Mouse (Mus musculus) neural tube, embryonic 14.5 days (tissue): ENCODE results near the gene Cluap1. TPM values are rescaled to one million over a fixed set of nuclear protein-coding genes. Genes with fewer than 3 reads are reported as not detected.

Experiments
- ATAC-seq: fragments of 200-750 bp; cut with Nextera tagmentation; 2 replicates; pipeline ENCODE4 v1.8.0; 2017; ENCODE audit warnings: low read depth, mild to moderate bottlenecking, moderate TSS enrichment, moderate library complexity
- H3K27ac ChIP-seq: fragments of 300-500 bp; sonication (generic); 2 replicates; pipeline ENCODE4 v1.5.1; 2014; ENCODE audit warnings: low read depth, mild to moderate bottlenecking, control low read depth, low read length, moderate library complexity, mixed read lengths
- H3K27me3 ChIP-seq: fragments of 300-500 bp; sonication (generic); 2 replicates; pipeline ENCODE4 v1.6.1; 2014; ENCODE audit warnings: low read length; ENCODE audit not compliant: control insufficient read depth, insufficient read depth
- H3K36me3 ChIP-seq: fragments of 300-500 bp; sonication (generic); 2 replicates; pipeline ENCODE4 v1.6.1; 2014; ENCODE audit warnings: low read length, mixed read lengths; ENCODE audit not compliant: control insufficient read depth, insufficient read depth
- H3K4me1 ChIP-seq: fragments of 300-500 bp; sonication (generic); 2 replicates; pipeline ENCODE4 v1.6.1; 2014; ENCODE audit warnings: low read length; ENCODE audit not compliant: control insufficient read depth, insufficient read depth
- H3K4me2 ChIP-seq: fragments of 300-500 bp; sonication (generic); 2 replicates; pipeline ENCODE4 v1.6.1; 2014; ENCODE audit warnings: mild to moderate bottlenecking, low read depth, low read length, control low read depth
- H3K4me3 ChIP-seq: fragments of 300-500 bp; sonication (generic); 2 replicates; pipeline ENCODE4 v1.5.1; 2014; ENCODE audit warnings: low read depth, low read length, control low read depth, mixed read lengths
- H3K9ac ChIP-seq: fragments of 300-500 bp; sonication (generic); replicated peaks from 2 replicates; pipeline ENCODE4 v1.6.1; 2014; ENCODE audit warnings: low read depth, mild to moderate bottlenecking, control low read depth, low read length, mixed read lengths
- H3K9me3 ChIP-seq: fragments of 300-500 bp; sonication (generic); 2 replicates; pipeline ENCODE4 v1.6.1; 2016; ENCODE audit warnings: low read length; ENCODE audit not compliant: control insufficient read depth
- WGBS: fragments of 180-500 bp; shearing (Covaris S2); extraction: QIAGEN DNeasy Blood & Tissue Kit; methylation state at CpG from one replicate; pipeline ENCODE4 v1.1.7; 2014; 5-methylcytosine and 5-hydroxymethylcytosine counted together
- polyA plus RNA-seq: library from polyadenylated mRNA; unstranded; fragments of >200 nt; fragmentation: Nextera tagmentation; extraction: Ambion mirVana; gene quantifications from 2 replicates; pipeline ENCODE4 v1.2.1, GENCODE M21; 2014

Cluap1 gene
- 40.5 and 46.6 TPM in 2 replicates for polyA plus RNA-seq

- Histone ChIP-seq H3K27ac (peak within 1 kb of the TSS; percentile 61), H3K4me2 (peak within 1 kb of the TSS; percentile 79), H3K4me3 (peak within 1 kb of the TSS; percentile 57), H3K4me1 (peaks cover 6% of the 10 kb centered on the region; the same call in 1 of the 2 replicates), H3K9ac (peak within 1 kb of the TSS; percentile 70), H3K9me3 (no peaks in the 10 kb centered on the region), H3K27me3 (no peaks in the 10 kb centered on the region), H3K36me3 (peaks cover 25% of the 10 kb centered on the region; the same call in 1 of the 2 replicates)
- WGBS = under 1% methylated on average over 33 of the region's 33 CpGs
- peak; percentile 96 for ATAC-seq
Observed at GRCm38 (mm10) chr16:3908537-3909111, at the start of gene Cluap1, which contains the start of gene 1700037C18Rik. Gene Cluap1, plus strand, starts transcription at chr16:3908801. Gene 1700037C18Rik, minus strand, starts transcription at chr16:3908689.

GRCm38 (mm10) chr16:3859254-3859653, 49.3 kb upstream of the Cluap1 start:
- no peak overlapping the region for H3K4me3 ChIP-seq
- H3K4me1 ChIP-seq = no peaks in the 10 kb centered on the region
- ATAC-seq = no peak
- H3K27me3 ChIP-seq = no peaks in the 10 kb centered on the region
- no peak overlapping the region for H3K9ac ChIP-seq
- H3K36me3 ChIP-seq = peaks cover 6% of the 10 kb centered on the region
- H3K9me3 ChIP-seq = no peaks in the 10 kb centered on the region
- H3K27ac ChIP-seq = no peak overlapping the region
- H3K4me2 ChIP-seq = no peak overlapping the region
- 91% methylated on average over 4 of the region's 4 CpGs for WGBS

- peaks cover 13% of the 10 kb centered on the region; the same call in 1 of the 2 replicates for H3K4me1 ChIP-seq
- H3K4me3 ChIP-seq = peak overlapping the region; percentile 51
- no peaks in the 10 kb centered on the region for H3K9me3 ChIP-seq
- WGBS = 2% methylated on average over 16 of the region's 16 CpGs
- ATAC-seq = no peak; the same call in 1 of the 2 replicates
- no peaks in the 10 kb centered on the region for H3K27me3 ChIP-seq
- peaks cover 9% of the 10 kb centered on the region for H3K36me3 ChIP-seq
- H3K9ac ChIP-seq = peak overlapping the region; percentile 61
- peak overlapping the region; percentile 50; the same call in 1 of the 2 replicates for H3K27ac ChIP-seq
- peak overlapping the region; percentile 88 for H3K4me2 ChIP-seq
Observed at GRCm38 (mm10) chr16:3871815-3872214, 36.8 kb upstream of the Cluap1 start.

GRCm38 (mm10) chr16:3872216-3873047, 36.2 kb upstream of the Cluap1 start, which contains the start of gene Naa60:
Gene Naa60, plus strand, starts transcription at chr16:3872375.
- H3K4me2 ChIP-seq = peak within 1 kb of the TSS; percentile 88
- peak; percentile 98 for ATAC-seq
- no peaks in the 10 kb centered on the region for H3K27me3 ChIP-seq
- H3K9ac ChIP-seq = peak within 1 kb of the TSS; percentile 61
- WGBS = 5% methylated on average over 47 of the region's 47 CpGs
- no peaks in the 10 kb centered on the region for H3K9me3 ChIP-seq
- H3K4me3 ChIP-seq = peak within 1 kb of the TSS; percentile 51
- peak within 1 kb of the TSS; percentile 62 for H3K27ac ChIP-seq
- H3K4me1 ChIP-seq = peaks cover 13% of the 10 kb centered on the region; the same call in 1 of the 2 replicates
- peaks cover 9% of the 10 kb centered on the region for H3K36me3 ChIP-seq

DNA sequence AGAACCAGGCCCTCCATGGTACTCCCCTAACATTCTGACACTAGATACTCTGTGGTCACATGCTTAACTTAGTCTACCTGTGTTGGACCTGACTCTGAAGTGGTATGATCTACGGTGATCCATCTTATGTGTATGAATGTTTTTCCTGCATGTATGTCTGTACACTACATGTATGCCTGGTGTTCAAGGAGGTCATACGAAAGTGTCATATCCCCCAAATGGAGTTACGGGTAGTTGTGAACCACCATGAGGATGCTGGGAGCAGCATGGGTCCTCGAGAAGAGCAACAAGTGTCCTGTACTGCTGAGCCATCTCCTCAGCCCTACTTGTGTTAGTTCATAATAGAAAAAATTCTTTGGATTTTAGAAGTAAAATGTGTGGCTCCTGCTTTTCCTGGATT, 32.3 kb upstream of the Cluap1 start:
- 0 out of 2 replicates have a peak, but pooled peaks cover 3% of the 10 kb centered on the region for H3K36me3 ChIP-seq
- no peak for ATAC-seq
- H3K9me3 ChIP-seq = no peaks in the 10 kb centered on the region
- no peak overlapping the region for H3K9ac ChIP-seq
- H3K4me3 ChIP-seq = no peak overlapping the region
- H3K27me3 ChIP-seq = no peaks in the 10 kb centered on the region
- no peak overlapping the region for H3K27ac ChIP-seq
- peaks cover 12% of the 10 kb centered on the region; the same call in 1 of the 2 replicates for H3K4me1 ChIP-seq
- no peak overlapping the region for H3K4me2 ChIP-seq
- WGBS = 97% methylated on average over 4 of the region's 4 CpGs

GRCm38 (mm10) chr16:3884201-3885064, 24.2 kb upstream of the Cluap1 start, which contains the start of the genes Zfp597 and Gm20695:
Gene Zfp597, minus strand, starts transcription at chr16:3884561.
Gene Gm20695, plus strand, starts transcription at chr16:3884648.
- Histone ChIP-seq H3K9me3 (no peaks in the 10 kb centered on the region), H3K36me3 (0 out of 2 replicates have a peak, but pooled peaks cover 3% of the 10 kb centered on the region)
- WGBS = under 1% methylated on average over 73 of the region's 88 CpGs

GRCm38 (mm10) chr16:3885065-3885670, 23.4 kb upstream of the Cluap1 start:
- Histone ChIP-seq H3K4me1 (peaks cover 15% of the 10 kb centered on the region), H3K27me3 (no peaks in the 10 kb centered on the region), H3K9me3 (no peaks in the 10 kb centered on the region), H3K4me2 (peak overlapping the region; percentile 58), H3K4me3 (peak overlapping the region; percentile 89), H3K27ac (peak overlapping the region; percentile 92; the same call in 1 of the 2 replicates), H3K9ac (peak overlapping the region; percentile 88), H3K36me3 (0 out of 2 replicates have a peak, but pooled peaks cover 2% of the 10 kb centered on the region)
- ATAC-seq = no peak
- 4% methylated on average over 10 of the region's 10 CpGs for WGBS

More at GRCm38 (mm10) chr16:3884201-3885064, 24.2 kb upstream of the Cluap1 start, which contains the start of the genes Zfp597 and Gm20695:
- Histone ChIP-seq H3K4me2 (peak within 1 kb of the TSS; percentile 58), H3K4me3 (peak within 1 kb of the TSS; percentile 89), H3K27ac (peak within 1 kb of the TSS; percentile 92), H3K9ac (peak within 1 kb of the TSS; percentile 88), H3K27me3 (no peaks in the 10 kb centered on the region), H3K4me1 (peaks cover 15% of the 10 kb centered on the region)
- ATAC-seq = peak; percentile 99
